ENCODE assay signal across 32 mouse cellular contexts in the genomic region with DNA sequence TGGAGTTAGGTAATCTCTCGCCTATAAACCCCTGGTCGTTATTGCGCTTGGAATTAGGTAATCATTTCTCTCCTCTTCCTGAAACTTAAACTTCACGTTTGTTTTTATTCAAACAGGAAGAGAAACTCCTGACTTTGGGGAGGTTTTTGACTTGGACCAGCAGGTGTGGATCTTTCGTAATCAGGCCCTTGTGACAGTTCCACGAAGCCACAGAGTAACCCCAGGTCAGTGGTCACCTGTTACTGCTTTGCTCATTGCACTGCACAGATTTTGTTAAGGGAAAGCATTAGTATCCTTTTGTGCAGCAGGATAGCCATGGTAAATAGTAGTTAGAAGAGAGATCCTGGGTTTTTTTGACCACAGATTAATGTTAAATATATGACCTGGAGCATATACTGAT. TPM values are rescaled to one million over a fixed set of nuclear protein-coding genes. Genes with fewer than 3 reads are reported as not detected.
A peak's percentile ranks its signal among the peaks of the same experiment; 100 is the strongest.
DNase-seq lines count a peak whose midpoint lies in the region; ATAC-seq and TF ChIP-seq lines count a peak whose summit lies in the region.
"Had no signal": no experiment of that assay in that cellular context is flagged by ENCODE, and none has a peak within 500 bp of the region (broad histone marks: within the 10 kb centered on the region; RNA-seq: fewer than 3 reads in every experiment).

No protein-coding gene starts in this region.

- no peak overlapping the region for H3K27ac ChIP-seq in liver, postnatal 0 days (ENCODE audit: low read depth)
- no peak overlapping the region for H3K27ac ChIP-seq in liver, embryonic 12.5 days
- no peak overlapping the region for H3K27ac ChIP-seq in CH12.LX (ENCODE audit: insufficient read depth, low read depth)
- H3K27ac ChIP-seq in forebrain, embryonic 13.5 days = no peak overlapping the region
- H3K27ac ChIP-seq: embryonic facial prominence, embryonic 12.5 days; embryonic facial prominence, embryonic 15.5 days; forebrain, embryonic 15.5 days; hindbrain, embryonic 12.5 days; hindbrain, embryonic 15.5 days had no signal

- no peaks in the 10 kb centered on the region for H3K27me3 ChIP-seq in liver, postnatal 0 days (ENCODE audit: insufficient read depth, low read length)
- H3K27me3 ChIP-seq in liver, embryonic 12.5 days (replicated peaks) = no peaks in the 10 kb centered on the region
- no peaks in the 10 kb centered on the region for H3K27me3 ChIP-seq in CH12.LX (replicated peaks)
- H3K27me3 ChIP-seq in forebrain, embryonic 13.5 days = no peaks in the 10 kb centered on the region
- H3K27me3 ChIP-seq: embryonic facial prominence, embryonic 12.5 days; embryonic facial prominence, embryonic 15.5 days; forebrain, embryonic 15.5 days; hindbrain, embryonic 12.5 days; hindbrain, embryonic 15.5 days had no signal

- in situ Hi-C loops in CH12.LX (cut with MboI; ENCODE audit: low pct_ligation_motif_present, low pct_unique_long_range_greater_than_20kb, low sequenced_read_pairs) = loop anchor here (25.0 kb wide), 2 partner anchors 600 to 875 kb away; a partner anchor contains a TSS

- TF ChIP-seq CTCF in liver, postnatal 0 days (IDR thresholded peaks at IDR 0.05; ENCODE audit: low read depth) = no peak
- no peak for TF ChIP-seq CTCF in CH12.LX (conservative IDR thresholded peaks at IDR 0.05 in 1 of 2, IDR thresholded peaks at IDR 0.05 in 1 of 2; ENCODE audit: low read depth in 2 of 2, low read length in 2 of 2)

- H3K9ac ChIP-seq in liver, postnatal 0 days (replicated peaks) = no peak overlapping the region
- H3K9ac ChIP-seq in liver, embryonic 12.5 days = no peak overlapping the region
- H3K9ac ChIP-seq in CH12.LX (ENCODE audit: insufficient read depth, low read depth) = no peak overlapping the region
- no peak overlapping the region for H3K9ac ChIP-seq in forebrain, embryonic 13.5 days
- H3K9ac ChIP-seq: embryonic facial prominence, embryonic 12.5 days; embryonic facial prominence, embryonic 15.5 days; forebrain, embryonic 15.5 days; hindbrain, embryonic 12.5 days; hindbrain, embryonic 15.5 days had no signal

- no peak overlapping the region for H3K4me3 ChIP-seq in liver, postnatal 0 days (ENCODE audit: low read depth, low read length)
- no peak overlapping the region for H3K4me3 ChIP-seq in liver, embryonic 12.5 days
- no peak overlapping the region for H3K4me3 ChIP-seq in CH12.LX (replicated peaks in 1 of 3; ENCODE audit: low read depth in 2 of 3, low read length in 2 of 3, poor library complexity in 1 of 3)
- H3K4me3 ChIP-seq in forebrain, embryonic 13.5 days = no peak overlapping the region
- H3K4me3 ChIP-seq: embryonic facial prominence, embryonic 12.5 days; embryonic facial prominence, embryonic 15.5 days; forebrain, embryonic 15.5 days; hindbrain, embryonic 12.5 days; hindbrain, embryonic 15.5 days had no signal

- TF ChIP-seq EP300 in liver, postnatal 0 days (IDR thresholded peaks at IDR 0.05; ENCODE audit: low read depth) = 0 out of 2 replicates have a peak, but pooled peaks have one; percentile 10
- TF ChIP-seq EP300 in CH12.LX (IDR thresholded peaks at IDR 0.05; ENCODE audit: low read length) = no peak

- no peak for TF ChIP-seq POLR2A in CH12.LX (IDR thresholded peaks at IDR 0.05; ENCODE audit: low read depth, low read length)

- H3K4me2 ChIP-seq in liver, postnatal 0 days (ENCODE audit: low read depth, low read length) = no peak overlapping the region
- no peak overlapping the region for H3K4me2 ChIP-seq in liver, embryonic 12.5 days
- H3K4me2 ChIP-seq in CH12.LX (ENCODE audit: insufficient read depth, low read depth, poor library complexity, severe bottlenecking) = no peak overlapping the region
- H3K4me2 ChIP-seq in forebrain, embryonic 13.5 days = no peak overlapping the region
- H3K4me2 ChIP-seq: embryonic facial prominence, embryonic 12.5 days; embryonic facial prominence, embryonic 15.5 days; forebrain, embryonic 15.5 days; heart, embryonic 11.5 days; hindbrain, embryonic 12.5 days; hindbrain, embryonic 15.5 days had no signal

- no peak for DNase-seq in liver, postnatal 0 days
- DNase-seq in CH12.LX (ENCODE audit: extremely low read depth) = peak; percentile 3
- DNase-seq: cerebellum, adult 18-20 months; cerebellum, adult 9-10 months; cerebellum, postnatal 14 days; gastrocnemius, postnatal 10 days; gastrocnemius, postnatal 36 days; heart, adult 11 months had no signal

- no peaks in the 10 kb centered on the region for H3K9me3 ChIP-seq in liver, postnatal 0 days (ENCODE audit: low read length)
- no peaks in the 10 kb centered on the region for H3K9me3 ChIP-seq in liver, embryonic 12.5 days (replicated peaks)
- H3K9me3 ChIP-seq in CH12.LX (replicated peaks; ENCODE audit: low read length) = no peaks in the 10 kb centered on the region
- H3K9me3 ChIP-seq in forebrain, embryonic 13.5 days (replicated peaks) = no peaks in the 10 kb centered on the region
- H3K9me3 ChIP-seq: embryonic facial prominence, embryonic 12.5 days; embryonic facial prominence, embryonic 15.5 days; forebrain, embryonic 15.5 days; hindbrain, embryonic 12.5 days; hindbrain, embryonic 15.5 days had no signal

- no peaks in the 10 kb centered on the region for H3K36me3 ChIP-seq in liver, postnatal 0 days (replicated peaks; ENCODE audit: insufficient read depth, low read length)
- H3K36me3 ChIP-seq in liver, embryonic 12.5 days = no peaks in the 10 kb centered on the region
- H3K36me3 ChIP-seq in CH12.LX (replicated peaks in 1 of 2; ENCODE audit: control insufficient read depth in 1 of 2, insufficient read depth in 1 of 2, low read length in 1 of 2) = no peaks in the 10 kb centered on the region
- H3K36me3 ChIP-seq in forebrain, embryonic 13.5 days (ENCODE audit: poor library complexity, severe bottlenecking) = no peaks in the 10 kb centered on the region
- H3K36me3 ChIP-seq: embryonic facial prominence, embryonic 12.5 days; embryonic facial prominence, embryonic 15.5 days; forebrain, embryonic 15.5 days; hindbrain, embryonic 12.5 days; hindbrain, embryonic 15.5 days had no signal

- ATAC-seq in liver, postnatal 0 days = peak; percentile 76
- no peak for ATAC-seq in liver, embryonic 12.5 days
- ATAC-seq in common myeloid progenitor, adult 5-6 weeks (replicated peaks; ENCODE audit: low read depth, poor library complexity, severe bottlenecking) = peak; percentile 65
- ATAC-seq in megakaryocyte progenitor cell, adult 5-6 weeks (replicated peaks; ENCODE audit: poor library complexity) = peak; percentile 64
- no peak for ATAC-seq in forebrain, embryonic 13.5 days
- ATAC-seq: activated CD4-positive, CD25-positive, alpha-beta regulatory T cell, adult 4 months; CD4-positive, CD25-positive, alpha-beta regulatory T cell, adult 4 months; forebrain, embryonic 15.5 days had no signal

- no peaks in the 10 kb centered on the region for H3K79me2 ChIP-seq in CH12.LX (replicated peaks; ENCODE audit: control insufficient read depth, extremely low read depth, insufficient read depth, poor library complexity, severe bottlenecking)

- 29% methylated on average over 6 of the region's 6 CpGs for whole genome bisulfite sequencing in liver, postnatal 0 days (ENCODE audit: insufficient replicate concordance)
- 49% methylated on average over 6 of the region's 6 CpGs for WGBS in liver, embryonic 12.5 days (ENCODE audit: insufficient replicate concordance)
- WGBS in forebrain, embryonic 13.5 days = 81% methylated on average over 6 of the region's 6 CpGs

- H3K4me1 ChIP-seq in liver, postnatal 0 days (ENCODE audit: insufficient read depth) = no peaks in the 10 kb centered on the region
- H3K4me1 ChIP-seq in liver, embryonic 12.5 days = no peaks in the 10 kb centered on the region
- peaks cover 0 to 12% of the 10 kb centered on the region in 2 experiments; a peak in 2 of 4 replicates for H3K4me1 ChIP-seq in CH12.LX (ENCODE audit: control insufficient read depth in 1 of 2, insufficient read depth in 2 of 2)
- no peaks in the 10 kb centered on the region for H3K4me1 ChIP-seq in forebrain, embryonic 13.5 days
- H3K4me1 ChIP-seq: embryonic facial prominence, embryonic 12.5 days; embryonic facial prominence, embryonic 15.5 days; forebrain, embryonic 15.5 days; hindbrain, embryonic 12.5 days; hindbrain, embryonic 15.5 days had no signal

- dilution Hi-C loops in CH12.LX (cut with MboI; ENCODE audit: extremely low pct_ligation_motif_present, extremely low pct_unique_long_range_greater_than_20kb, low sequenced_read_pairs) = no loop called here

- TF ChIP-seq RAD21 in CH12.LX (IDR thresholded peaks at IDR 0.05; ENCODE audit: low read depth, low read length) = no peak

RNA-seq across cellular contexts. Expression of a gene that starts 1.3 kb away (rescaled TPM):
- polyA plus RNA-seq in liver, postnatal 0 days (2015; fragmentation: Nextera tagmentation; extraction: Ambion mirVana) = 0.53 and 0.68 TPM in 2 replicates
- not detected in 2 replicates for polyA plus RNA-seq in liver, embryonic 12.5 days (2016; fragmentation: Nextera tagmentation; extraction: Ambion mirVana)
- total RNA-seq in CH12.LX (2012; rRNA removed) (not detected in 2 replicates), CH12.LX (2014; rRNA removed) (not detected in 2 replicates)
- not detected in 2 replicates for polyA plus RNA-seq in CH12.LX (2012; ENCODE audit: insufficient read length, low read depth)
- total RNA-seq in common myeloid progenitor, adult 5-6 weeks (2017) = 0.24 and 0.50 TPM in 2 replicates
- 2.5 and 3.8 TPM in 2 replicates for total RNA-seq in megakaryocyte progenitor cell, adult 5-6 weeks (2015)
- total RNA-seq in megakaryocyte progenitor cell, adult 5-6 weeks (2017) = 2.9 and 4.0 TPM in 2 replicates
- polyA plus RNA-seq in forebrain, embryonic 13.5 days (2015; fragmentation: Nextera tagmentation; extraction: Ambion mirVana) = not detected in 2 replicates
- total RNA-seq: adrenal gland, adult 18-20 months; adrenal gland, postnatal 36 days; ES-E14; gastrocnemius, adult 18-20 months; gastrocnemius, postnatal 10 days; gastrocnemius, postnatal 36 days; heart, postnatal 25 days had no signal
- polyA plus RNA-seq: activated CD4-positive, CD25-positive, alpha-beta regulatory T cell, adult 4 months; C2C12; CD4-positive, CD25-positive, alpha-beta regulatory T cell, adult 4 months; embryonic facial prominence, embryonic 12.5 days; forebrain, embryonic 11.5 days; forebrain, embryonic 15.5 days; heart, embryonic 11.5 days; heart, embryonic 14.5 days; hindbrain, embryonic 12.5 days; hindbrain, embryonic 15.5 days had no signal

RNA-seq across cellular contexts. Expression of a gene that starts 27.6 kb away (rescaled TPM):
- not detected in 2 replicates for polyA plus RNA-seq in liver, postnatal 0 days (2015; fragmentation: Nextera tagmentation; extraction: Ambion mirVana)
- polyA plus RNA-seq in liver, embryonic 12.5 days (2016; fragmentation: Nextera tagmentation; extraction: Ambion mirVana) = not detected in 2 replicates
- total RNA-seq in CH12.LX (2012; rRNA removed) (0.17 and 0.25 TPM in 2 replicates), CH12.LX (2014; rRNA removed) (0.52 TPM in 1 of 2 replicates, not detected in the other)
- not detected in 2 replicates for polyA plus RNA-seq in CH12.LX (2012; ENCODE audit: insufficient read length, low read depth)
- total RNA-seq in common myeloid progenitor, adult 5-6 weeks (2017) = not detected in 2 replicates
- total RNA-seq in megakaryocyte progenitor cell, adult 5-6 weeks (2015) = not detected in 2 replicates
- total RNA-seq in megakaryocyte progenitor cell, adult 5-6 weeks (2017) = not detected in 2 replicates
- not detected in 2 replicates for polyA plus RNA-seq in forebrain, embryonic 13.5 days (2015; fragmentation: Nextera tagmentation; extraction: Ambion mirVana)
- total RNA-seq: adrenal gland, adult 18-20 months; adrenal gland, postnatal 10 days; adrenal gland, postnatal 36 days; ES-E14; gastrocnemius, adult 18-20 months; gastrocnemius, postnatal 10 days; gastrocnemius, postnatal 36 days; heart, adult 8-10 months; heart, postnatal 25 days; hematopoietic stem cell, adult 5-6 weeks had no signal
- polyA plus RNA-seq: activated CD4-positive, CD25-positive, alpha-beta regulatory T cell, adult 4 months; C2C12; CD4-positive, CD25-positive, alpha-beta regulatory T cell, adult 4 months; embryonic facial prominence, embryonic 12.5 days; forebrain, embryonic 11.5 days; forebrain, embryonic 15.5 days; heart, embryonic 11.5 days; heart, embryonic 14.5 days; heart, postnatal 0 days; hindbrain, embryonic 12.5 days; hindbrain, embryonic 15.5 days had no signal

RNA-seq across cellular contexts. Expression of a gene that starts 34.6 kb away (rescaled TPM):
- polyA plus RNA-seq in liver, postnatal 0 days (2015; fragmentation: Nextera tagmentation; extraction: Ambion mirVana) = not detected in 2 replicates
- not detected in 2 replicates for polyA plus RNA-seq in liver, embryonic 12.5 days (2016; fragmentation: Nextera tagmentation; extraction: Ambion mirVana)
- total RNA-seq in CH12.LX (2012; rRNA removed) (not detected in 2 replicates), CH12.LX (2014; rRNA removed) (0.26 TPM in 1 of 2 replicates, not detected in the other)
- polyA plus RNA-seq in CH12.LX (2012; ENCODE audit: insufficient read length, low read depth) = not detected in 2 replicates
- total RNA-seq in common myeloid progenitor, adult 5-6 weeks (2017) = not detected in 2 replicates
- total RNA-seq in megakaryocyte progenitor cell, adult 5-6 weeks (2015) = not detected in 2 replicates
- total RNA-seq in megakaryocyte progenitor cell, adult 5-6 weeks (2017) = not detected in 2 replicates
- not detected in 2 replicates for polyA plus RNA-seq in forebrain, embryonic 13.5 days (2015; fragmentation: Nextera tagmentation; extraction: Ambion mirVana)
- total RNA-seq: adrenal gland, adult 18-20 months; adrenal gland, postnatal 10 days; adrenal gland, postnatal 36 days; ES-E14; gastrocnemius, adult 18-20 months; gastrocnemius, postnatal 10 days; gastrocnemius, postnatal 36 days; heart, adult 8-10 months; heart, postnatal 25 days; hematopoietic stem cell, adult 5-6 weeks had no signal
- polyA plus RNA-seq: activated CD4-positive, CD25-positive, alpha-beta regulatory T cell, adult 4 months; C2C12; CD4-positive, CD25-positive, alpha-beta regulatory T cell, adult 4 months; embryonic facial prominence, embryonic 12.5 days; forebrain, embryonic 11.5 days; forebrain, embryonic 15.5 days; heart, embryonic 11.5 days; heart, embryonic 14.5 days; heart, postnatal 0 days; hindbrain, embryonic 12.5 days; hindbrain, embryonic 15.5 days had no signal

Comparison
In these comparisons a context has a peak if more than half of its experiments do, and no peak if none do; other contexts are left out.
1. ATAC-seq: peak in liver, postnatal 0 days (single experiment), common myeloid progenitor, adult 5-6 weeks (single experiment) and megakaryocyte progenitor cell, adult 5-6 weeks (single experiment); none in liver, embryonic 12.5 days (single experiment) and forebrain, embryonic 13.5 days (single experiment).